Mouse (Mus musculus) liver, embryonic 13.5 days (tissue): ENCODE results near the gene Cage1. TPM values are rescaled to one million over a fixed set of nuclear protein-coding genes. Genes with fewer than 3 reads are reported as not detected.

Experiments
- ATAC-seq: fragments of 200-750 bp; cut with Nextera tagmentation; 2 replicates; pipeline ENCODE4 v1.8.0; 2017; ENCODE audit warnings: low read depth, mild to moderate bottlenecking, moderate number of reproducible peaks, moderate library complexity
- DNase-seq: peaks from one replicate; pipeline ENCODE4 v3.0.0; 2022
- H3K27ac ChIP-seq: fragments of 300-500 bp; sonication (generic); 2 replicates; pipeline ENCODE4 v1.5.1; 2015; ENCODE audit warnings: moderate library complexity, mild to moderate bottlenecking, inconsistent platforms
- H3K27me3 ChIP-seq: fragments of 300-500 bp; sonication (generic); 2 replicates; pipeline ENCODE4 v1.6.1; 2015; ENCODE audit warnings: mild to moderate bottlenecking, inconsistent platforms
- H3K36me3 ChIP-seq: fragments of 300-500 bp; sonication (generic); 2 replicates; pipeline ENCODE4 v1.6.1; 2015; ENCODE audit warnings: mild to moderate bottlenecking, inconsistent platforms
- H3K4me1 ChIP-seq: fragments of 300-500 bp; sonication (generic); replicated peaks from 2 replicates; pipeline ENCODE4 v1.6.1; 2015; ENCODE audit warnings: inconsistent platforms
- H3K4me2 ChIP-seq: fragments of 300-500 bp; sonication (generic); 2 replicates; pipeline ENCODE4 v1.6.1; 2015; ENCODE audit warnings: inconsistent platforms, mild to moderate bottlenecking, moderate library complexity
- H3K4me3 ChIP-seq: fragments of 300-500 bp; sonication (generic); replicated peaks from 2 replicates; pipeline ENCODE4 v1.5.1; 2015; ENCODE audit warnings: mild to moderate bottlenecking, inconsistent platforms
- H3K9ac ChIP-seq: fragments of 300-500 bp; sonication (generic); 2 replicates; pipeline ENCODE4 v1.6.1; 2015; ENCODE audit warnings: mild to moderate bottlenecking, inconsistent platforms
- H3K9me3 ChIP-seq: fragments of 300-500 bp; sonication (generic); replicated peaks from 2 replicates; pipeline ENCODE4 v1.6.1; 2016; ENCODE audit warnings: inconsistent platforms
- WGBS: fragments of 180-500 bp; shearing (Covaris S2); methylation state at CpG from one replicate; pipeline ENCODE4 v1.1.7; 2015; ENCODE audit not compliant: insufficient replicate concordance; 5-methylcytosine and 5-hydroxymethylcytosine counted together
- polyA plus RNA-seq: library from polyadenylated mRNA; unstranded; fragments of >200 nt; fragmentation: Nextera tagmentation; extraction: Ambion mirVana; gene quantifications from 2 replicates; pipeline ENCODE4 v1.2.1, GENCODE M21; 2015

The Cage1 gene
- polyA plus RNA-seq, 1 experiment from 2014 or later = 0.50 TPM

GRCm38 (mm10) chr13:38010444-38010910 is 26.4 kb downstream of the Cage1 start:
- ATAC-seq (peak; percentile 83), DNase-seq (no peak)
- Histone ChIP-seq H3K27me3 (no peaks in the 10 kb centered on the region), H3K27ac (peak overlapping the region; percentile 74), H3K36me3 (no peaks in the 10 kb centered on the region), H3K4me2 (peak overlapping the region; percentile 45), H3K9ac (peak overlapping the region; percentile 22; the same call in 1 of the 2 replicates), H3K4me1 (peaks cover 17% of the 10 kb centered on the region), H3K4me3 (peak overlapping the region; percentile 10; the same call in 1 of the 2 replicates), H3K9me3 (no peaks in the 10 kb centered on the region)
- 24% methylated on average over 5 of the region's 5 CpGs for WGBS

- no peak for DNase-seq
- Histone ChIP-seq H3K27ac (peak overlapping the region; percentile 74), H3K9ac (peak overlapping the region; percentile 22; the same call in 1 of the 2 replicates), H3K4me3 (peak overlapping the region; percentile 10; the same call in 1 of the 2 replicates), H3K4me2 (peak overlapping the region; percentile 45), H3K27me3 (no peaks in the 10 kb centered on the region), H3K36me3 (no peaks in the 10 kb centered on the region), H3K9me3 (no peaks in the 10 kb centered on the region), H3K4me1 (peaks cover 17% of the 10 kb centered on the region)
- WGBS = 22% methylated on average over 5 of the region's 5 CpGs
- ATAC-seq = peak; percentile 87
Measured at GRCm38 (mm10) chr13:38009721-38010408, 27.0 kb downstream of the Cage1 start.

- Histone ChIP-seq H3K4me3 (no peak overlapping the region), H3K27me3 (no peaks in the 10 kb centered on the region), H3K9me3 (no peaks in the 10 kb centered on the region), H3K4me2 (no peak overlapping the region), H3K4me1 (peaks cover 17% of the 10 kb centered on the region), H3K36me3 (no peaks in the 10 kb centered on the region), H3K27ac (no peak overlapping the region), H3K9ac (no peak overlapping the region)
- DNase-seq (no peak), ATAC-seq (no peak)
- 82% methylated on average over 2 of the region's 2 CpGs for WGBS
Measured at GRCm38 (mm10) chr13:38007972-38008371, 28.9 kb downstream of the Cage1 start.

- WGBS = 26% methylated on average over 1 of the region's 1 CpGs
- Histone ChIP-seq H3K27me3 (peaks cover 5% of the 10 kb centered on the region), H3K4me3 (no peak overlapping the region), H3K9ac (no peak overlapping the region), H3K36me3 (no peaks in the 10 kb centered on the region), H3K27ac (no peak overlapping the region), H3K4me1 (peaks cover 25% of the 10 kb centered on the region), H3K4me2 (no peak overlapping the region), H3K9me3 (no peaks in the 10 kb centered on the region)
- DNase-seq (no peak), ATAC-seq (no peak)
Measured at GRCm38 (mm10) chr13:38002461-38002860, 34.4 kb downstream of the Cage1 start.

- H3K9me3 ChIP-seq = no peaks in the 10 kb centered on the region
- no peak overlapping the region for H3K9ac ChIP-seq
- peaks cover 34% of the 10 kb centered on the region for H3K4me1 ChIP-seq
- 77% methylated on average over 3 of the region's 3 CpGs for WGBS
- H3K4me2 ChIP-seq = peak overlapping the region; percentile 28
- H3K27me3 ChIP-seq = peaks cover 5% of the 10 kb centered on the region
- ATAC-seq = peak; percentile 95
- H3K36me3 ChIP-seq = no peaks in the 10 kb centered on the region
- peak; percentile 23 for DNase-seq
- peak overlapping the region; percentile 63 for H3K27ac ChIP-seq
- H3K4me3 ChIP-seq = no peak overlapping the region
Measured at GRCm38 (mm10) chr13:37999713-38000112, 37.2 kb downstream of the Cage1 start.

GRCm38 (mm10) chr13:37994405-37994749 is 42.5 kb downstream of the Cage1 start:
- peaks cover 25% of the 10 kb centered on the region for H3K36me3 ChIP-seq
- WGBS = 14% methylated on average over 7 of the region's 7 CpGs
- peak overlapping the region; percentile 64 for H3K9ac ChIP-seq
- peak; percentile 27 for ATAC-seq
- H3K4me1 ChIP-seq = peaks cover 51% of the 10 kb centered on the region
- H3K4me3 ChIP-seq = peak overlapping the region; percentile 99
- H3K4me2 ChIP-seq = peak overlapping the region; percentile 80
- H3K27ac ChIP-seq = peak overlapping the region; percentile 70
- no peaks in the 10 kb centered on the region for H3K9me3 ChIP-seq
- H3K27me3 ChIP-seq = no peaks in the 10 kb centered on the region; the same call in 1 of the 2 replicates
- DNase-seq = no peak

GRCm38 (mm10) chr13:37993704-37994404 is 43.0 kb downstream of the Cage1 start, which contains the start of gene Ssr1:
Gene Ssr1 (minus strand): TSS chr13:37994217.
- peak; percentile 87 for DNase-seq
- peaks cover 45% of the 10 kb centered on the region for H3K4me1 ChIP-seq
- ATAC-seq = peak; percentile 96
- H3K36me3 ChIP-seq = peaks cover 30% of the 10 kb centered on the region
- H3K27me3 ChIP-seq = no peaks in the 10 kb centered on the region; the same call in 1 of the 2 replicates
- H3K4me2 ChIP-seq = peak within 1 kb of the TSS; percentile 80
- H3K27ac ChIP-seq = peak within 1 kb of the TSS; percentile 94
- no peaks in the 10 kb centered on the region for H3K9me3 ChIP-seq
- peak within 1 kb of the TSS; percentile 99 for H3K4me3 ChIP-seq
- H3K9ac ChIP-seq = peak within 1 kb of the TSS; percentile 100
- under 1% methylated on average over 89 of the region's 89 CpGs for WGBS

- Histone ChIP-seq H3K27me3 (no peaks in the 10 kb centered on the region; the same call in 1 of the 2 replicates), H3K4me1 (peaks cover 40% of the 10 kb centered on the region), H3K36me3 (peaks cover 35% of the 10 kb centered on the region), H3K9ac (peak overlapping the region; percentile 100), H3K4me2 (peak overlapping the region; percentile 80), H3K4me3 (peak overlapping the region; percentile 99), H3K9me3 (no peaks in the 10 kb centered on the region), H3K27ac (peak overlapping the region; percentile 94)
- under 1% methylated on average over 17 of the region's 17 CpGs for WGBS
- ATAC-seq (no peak), DNase-seq (no peak)
Measured at GRCm38 (mm10) chr13:37993376-37993703, 43.5 kb downstream of the Cage1 start.

GRCm38 (mm10) chr13:37992638-37993371 is 44.1 kb downstream of the Cage1 start:
- H3K4me1 ChIP-seq = peaks cover 39% of the 10 kb centered on the region
- H3K4me2 ChIP-seq = peak overlapping the region; percentile 80
- peak overlapping the region; percentile 99 for H3K4me3 ChIP-seq
- ATAC-seq (no peak), DNase-seq (no peak)
- WGBS = 7% methylated on average over 10 of the region's 10 CpGs
- peaks cover 40% of the 10 kb centered on the region for H3K36me3 ChIP-seq
- H3K9ac ChIP-seq = peak overlapping the region; percentile 100
- no peaks in the 10 kb centered on the region; the same call in 1 of the 2 replicates for H3K27me3 ChIP-seq
- H3K27ac ChIP-seq = peak overlapping the region; percentile 94
- no peaks in the 10 kb centered on the region for H3K9me3 ChIP-seq

GRCm38 (mm10) chr13:37989701-37990100 is 47.2 kb downstream of the Cage1 start:
- no peaks in the 10 kb centered on the region for H3K9me3 ChIP-seq
- ATAC-seq = no peak
- peaks cover 68% of the 10 kb centered on the region for H3K36me3 ChIP-seq
- H3K4me2 ChIP-seq = no peak overlapping the region
- no peak overlapping the region for H3K4me3 ChIP-seq
- H3K27ac ChIP-seq = no peak overlapping the region
- WGBS = 86% methylated on average over 8 of the region's 8 CpGs
- H3K27me3 ChIP-seq = no peaks in the 10 kb centered on the region
- H3K4me1 ChIP-seq = peaks cover 30% of the 10 kb centered on the region
- no peak for DNase-seq
- H3K9ac ChIP-seq = no peak overlapping the region

GRCm38 (mm10) chr13:37986166-37986565 is 50.7 kb downstream of the Cage1 start:
- Histone ChIP-seq H3K27me3 (no peaks in the 10 kb centered on the region), H3K9me3 (no peaks in the 10 kb centered on the region), H3K36me3 (peaks cover 95% of the 10 kb centered on the region), H3K4me2 (no peak overlapping the region), H3K4me1 (peaks cover 8% of the 10 kb centered on the region), H3K9ac (no peak overlapping the region), H3K4me3 (no peak overlapping the region), H3K27ac (no peak overlapping the region)
- ATAC-seq (no peak), DNase-seq (no peak)
- 90% methylated on average over 10 of the region's 10 CpGs for WGBS
